Mouse (Mus musculus) spleen, adult 2 months (tissue): ENCODE results near the gene Mcm6.

Experiments used
- CTCF ChIP-seq: fragments of 200-500 bp; IDR thresholded peaks from 2 replicates; pipeline ENCODE4 v1.5.1; 2011; ENCODE audit warnings: mild to moderate bottlenecking, inconsistent platforms; ENCODE audit not compliant: insufficient read depth, insufficient read length, insufficient replicate concordance; ENCODE audit errors: extremely low read depth
- POLR2A ChIP-seq: fragments of 200-500 bp; IDR thresholded peaks from 2 replicates; pipeline ENCODE4 v1.6.1; 2011; ENCODE audit warnings: low read depth, low read length, inconsistent platforms

GRCm38 (mm10) chr1:128372143-128372860 lies 12.8 kb upstream of the Mcm6 start:
- TF ChIP-seq POLR2A, result no peak
- TF ChIP-seq CTCF, result no peak
